Mouse (Mus musculus) hindbrain, postnatal 0 days (tissue): ENCODE data around the gene Bdp1. TPM values are rescaled to one million over a fixed set of nuclear protein-coding genes. Genes with fewer than 3 reads are reported as not detected.
A peak's percentile ranks its signal among the peaks of the same experiment; 100 is the strongest.
"Not testable (repeated sequence)": the region's sequence is repeated elsewhere in the genome, so short reads cannot be mapped to it uniquely, and the experiment has no call there.

Experiments used
- ATAC-seq: fragments of 200-750 bp; cut with Nextera tagmentation; 2 replicates; pipeline ENCODE4 v1.8.0; 2017; ENCODE audit warnings: mild to moderate bottlenecking, moderate TSS enrichment, moderate library complexity
- DNase-seq: peaks from one replicate; pipeline ENCODE4 v3.0.0-alpha.2; 2015; ENCODE audit warnings: low spot score
- H3K27ac ChIP-seq: fragments of 300-500 bp; sonication (generic); 2 replicates; pipeline ENCODE4 v1.5.1; 2014; ENCODE audit warnings: mild to moderate bottlenecking
- H3K27me3 ChIP-seq: fragments of 300-500 bp; sonication (generic); 2 replicates; pipeline ENCODE4 v1.6.1; 2014; ENCODE audit warnings: low read length, mixed read lengths; ENCODE audit not compliant: insufficient read depth
- H3K36me3 ChIP-seq: fragments of 300-500 bp; sonication (generic); 2 replicates; pipeline ENCODE4 v1.6.1; 2014; ENCODE audit warnings: low read length, mixed read lengths; ENCODE audit not compliant: insufficient read depth
- H3K4me1 ChIP-seq: fragments of 300-500 bp; sonication (generic); 2 replicates; pipeline ENCODE4 v1.6.1; 2014; ENCODE audit warnings: antibody characterized with exemption, low read length, mixed read lengths; ENCODE audit not compliant: insufficient read depth
- H3K4me2 ChIP-seq: fragments of 300-500 bp; sonication (generic); 2 replicates; pipeline ENCODE4 v1.6.1; 2014; ENCODE audit warnings: low read depth, mild to moderate bottlenecking, low read length, moderate library complexity, mixed read lengths
- H3K4me3 ChIP-seq: fragments of 300-500 bp; sonication (generic); 2 replicates; pipeline ENCODE4 v1.5.1; 2014; ENCODE audit warnings: low read length
- H3K9ac ChIP-seq: fragments of 300-500 bp; sonication (generic); replicated peaks from 2 replicates; pipeline ENCODE4 v1.6.1; 2014; ENCODE audit warnings: mild to moderate bottlenecking, low read length, moderate library complexity, mixed read lengths
- H3K9me3 ChIP-seq: fragments of 300-500 bp; sonication (generic); 2 replicates; pipeline ENCODE4 v1.6.1; 2016; ENCODE audit warnings: low read length, mixed read lengths
- CTCF ChIP-seq: IDR thresholded peaks from 2 replicates; pipeline ENCODE4 v1.5.1; 2016; ENCODE audit warnings: antibody characterized with exemption, control low read depth, low read depth
- WGBS: fragments of 180-500 bp; shearing (Covaris S2); extraction: QIAGEN DNeasy Blood & Tissue Kit; methylation state at CpG from one replicate; pipeline ENCODE4 v1.1.7; 2014; 5-methylcytosine and 5-hydroxymethylcytosine counted together
- polyA plus RNA-seq: library from polyadenylated mRNA; unstranded; fragments of >200 nt; fragmentation: Nextera tagmentation; extraction: Ambion mirVana; gene quantifications from 2 replicates; pipeline ENCODE4 v1.2.1, GENCODE M21; 2015
- total RNA-seq: library from RNA; depleted of rRNA; stranded (reverse); fragments of >200 nt; gene quantifications from 2 replicates; pipeline ENCODE4 v1.2.3, GENCODE M21; 2014

Bdp1 gene
- total and polyA plus RNA-seq, 2 experiments from 2014 or later, result 16.5 to 17.1 TPM

DNA sequence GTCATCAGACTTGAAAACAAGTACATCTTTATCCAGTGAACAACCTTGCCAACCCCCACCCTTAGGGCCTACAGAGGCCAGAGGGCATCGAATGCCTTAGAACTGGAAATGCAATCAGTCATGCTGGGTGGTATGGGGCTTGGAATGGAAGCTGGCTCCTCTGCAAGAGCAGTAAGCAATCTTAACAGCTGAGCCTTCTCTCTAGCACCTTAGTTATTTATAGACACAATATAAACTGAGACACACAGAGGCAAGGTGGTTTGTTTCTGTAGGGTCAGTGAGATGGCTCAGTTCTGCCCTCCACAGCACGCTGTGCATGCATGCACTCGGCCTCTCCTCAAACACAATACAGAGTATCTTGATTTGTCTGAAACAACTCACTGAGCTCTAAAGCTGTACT lies 39.9 kb downstream of the Bdp1 start:
- Histone ChIP-seq H3K36me3 (peaks cover 51% of the 10 kb centered on the region), H3K27me3 (no peaks in the 10 kb centered on the region), H3K4me1 (no peaks in the 10 kb centered on the region), H3K9ac (no peak overlapping the region), H3K9me3 (no peaks in the 10 kb centered on the region), H3K4me2 (no peak overlapping the region), H3K4me3 (no peak overlapping the region), H3K27ac (no peak overlapping the region)
- ATAC-seq (no peak), DNase-seq (no peak)
- WGBS, result 96% methylated on average over 3 of the region's 3 CpGs
- TF ChIP-seq CTCF, result no peak

DNA sequence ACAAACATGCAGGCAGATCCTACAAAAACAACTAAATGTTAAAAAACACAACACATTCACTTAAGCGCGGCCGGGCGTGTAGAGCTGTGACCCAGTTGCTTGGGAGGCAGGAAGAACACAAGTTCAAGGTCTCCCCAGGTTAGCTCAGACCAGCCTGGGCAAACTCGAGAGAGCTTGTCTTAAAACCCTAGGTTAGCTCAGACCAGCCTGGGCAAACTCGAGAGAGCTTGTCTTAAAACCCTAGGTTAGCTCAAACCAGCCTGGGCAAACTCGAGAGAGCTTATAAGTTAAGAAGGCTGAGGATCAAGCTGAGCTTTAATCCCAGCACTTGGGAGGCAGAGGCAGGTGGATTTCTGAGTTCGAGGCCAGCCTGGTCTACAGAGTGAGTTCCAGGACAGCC lies 46.1 kb downstream of the Bdp1 start:
- ATAC-seq, result not testable (repeated sequence)

DNA sequence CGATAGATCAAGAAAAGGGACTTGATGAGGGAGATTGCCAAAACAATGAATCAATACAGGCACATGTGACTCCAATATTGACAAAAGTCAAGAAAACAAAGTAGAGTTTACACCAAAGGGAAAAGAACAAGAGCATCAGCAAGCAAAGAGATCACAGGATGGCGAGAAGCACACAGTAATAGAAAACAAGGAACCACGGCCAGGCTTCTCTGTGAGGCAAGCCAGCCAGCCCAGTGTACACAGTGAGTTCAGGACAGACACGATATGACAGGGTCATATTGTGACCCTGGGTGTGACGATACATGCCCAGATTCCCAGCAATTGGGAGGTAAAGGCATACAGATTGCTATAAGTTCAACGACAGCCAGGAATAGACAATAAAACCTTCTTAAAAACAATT lies 77.9 kb downstream of the Bdp1 start:
- Histone ChIP-seq H3K9ac (no peak overlapping the region), H3K27ac (no peak overlapping the region), H3K36me3 (peaks cover 53% of the 10 kb centered on the region), H3K9me3 (no peaks in the 10 kb centered on the region), H3K4me2 (no peak overlapping the region), H3K4me1 (no peaks in the 10 kb centered on the region), H3K4me3 (no peak overlapping the region), H3K27me3 (no peaks in the 10 kb centered on the region)
- no peak for TF ChIP-seq CTCF
- 91% methylated on average over 6 of the region's 6 CpGs for WGBS
- DNase-seq, result no peak
- ATAC-seq, result no peak

More for the DNA sequence above, 46.1 kb downstream of the Bdp1 start:
- not testable (repeated sequence) for H3K4me2 ChIP-seq, H3K4me3 ChIP-seq, H3K27ac ChIP-seq, H3K9me3 ChIP-seq, H3K9ac ChIP-seq, H3K27me3 ChIP-seq, DNase-seq, H3K4me1 ChIP-seq
- 97% methylated on average over 8 of the region's 8 CpGs for WGBS
- peaks cover 68% of the 10 kb centered on the region for H3K36me3 ChIP-seq

DNA sequence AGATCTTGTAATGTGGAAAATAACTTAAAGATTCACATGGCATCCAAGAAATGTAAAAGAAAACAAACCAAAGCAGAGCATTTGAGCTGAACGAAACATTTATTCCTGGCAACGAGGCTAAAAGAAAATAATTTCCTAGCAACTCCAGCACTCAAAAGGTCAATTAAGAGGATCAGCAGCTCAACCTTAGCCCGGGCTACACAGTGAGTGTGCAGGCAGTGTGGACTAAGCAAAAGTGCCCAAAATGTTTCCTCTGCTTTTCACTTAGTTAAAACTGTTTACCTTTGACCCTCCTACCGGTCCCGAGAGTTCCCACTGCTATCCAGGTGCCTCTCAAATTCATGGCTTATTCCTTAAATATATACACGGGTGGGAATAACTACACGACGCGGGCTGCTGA lies 87.0 kb downstream of the Bdp1 start:
- Histone ChIP-seq H3K4me1 (peaks cover 6% of the 10 kb centered on the region; the same call in 1 of the 2 replicates), H3K27me3 (no peaks in the 10 kb centered on the region), H3K4me2 (no peak overlapping the region), H3K9ac (no peak overlapping the region), H3K9me3 (no peaks in the 10 kb centered on the region), H3K27ac (no peak overlapping the region), H3K36me3 (peaks cover 12% of the 10 kb centered on the region), H3K4me3 (no peak overlapping the region)
- 91% methylated on average over 9 of the region's 9 CpGs for WGBS
- TF ChIP-seq CTCF, result no peak
- ATAC-seq (no peak), DNase-seq (no peak)

DNA sequence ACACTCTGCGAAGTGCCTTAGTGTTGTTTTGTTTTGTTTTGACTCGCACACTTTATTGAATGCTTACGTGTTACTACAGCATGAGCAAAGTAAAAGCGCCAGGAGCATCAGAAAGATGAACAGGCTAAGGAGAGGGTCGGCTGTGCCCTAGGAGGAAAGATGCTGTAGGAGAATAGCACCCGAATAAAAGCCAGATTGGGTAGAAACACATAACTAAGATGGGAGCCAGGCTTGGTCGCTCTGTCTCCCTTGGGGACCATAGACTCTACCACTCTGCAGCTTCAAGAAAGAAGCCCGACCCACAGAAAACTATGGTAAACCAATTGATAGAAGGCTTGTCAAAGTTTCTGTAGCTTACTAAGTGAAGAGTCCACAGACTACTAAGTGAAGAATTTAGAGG lies 87.9 kb downstream of the Bdp1 start:
- no peak; the same call in 1 of the 2 replicates for ATAC-seq

DNA sequence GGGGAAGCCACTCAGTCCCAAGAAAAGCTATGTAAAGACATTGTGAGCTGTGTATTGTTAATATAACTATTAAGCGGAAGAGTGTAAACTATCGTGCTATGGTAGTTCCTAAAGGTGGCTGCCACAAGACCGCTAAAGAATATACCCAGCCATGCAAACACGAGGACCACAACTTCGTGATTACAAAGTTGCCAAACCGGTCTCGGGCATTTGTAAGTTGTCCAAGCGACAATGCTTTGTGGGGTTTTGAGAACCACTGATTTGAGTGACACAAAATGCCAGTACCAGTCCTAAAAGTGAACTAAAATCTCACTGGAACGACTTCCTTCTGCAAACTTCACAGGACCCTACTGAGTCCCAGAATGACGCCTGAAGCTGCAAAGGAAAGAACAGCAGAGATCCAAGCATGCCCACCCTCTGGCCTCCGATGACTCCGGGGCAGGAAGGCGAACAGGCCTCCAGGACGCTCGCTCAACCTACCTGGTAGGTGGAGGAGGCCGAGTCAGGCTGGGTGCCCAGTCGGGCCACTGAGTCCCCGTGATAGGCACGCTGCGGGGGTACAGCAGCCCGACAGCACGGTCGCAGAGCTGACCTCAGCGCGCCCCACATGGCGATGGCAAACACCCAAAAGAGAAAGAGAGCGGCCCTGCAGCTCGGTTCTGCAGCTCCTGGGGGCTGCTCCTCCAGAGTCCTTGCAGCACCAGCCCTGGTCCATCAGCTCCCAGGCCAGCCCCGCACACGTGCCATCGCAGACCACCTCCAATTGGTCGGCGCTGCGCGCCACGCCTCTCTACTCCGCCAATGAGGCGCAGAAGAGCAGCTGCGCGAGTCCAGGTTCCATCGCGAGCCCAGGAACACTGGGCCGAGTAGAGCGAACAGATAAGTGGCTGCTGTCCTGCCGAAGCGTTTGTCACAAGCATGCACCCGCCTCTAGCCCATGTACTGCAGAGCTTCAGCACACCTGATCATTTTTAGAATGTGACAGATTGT lies 88.7 kb downstream of the Bdp1 start, which contains the start of gene Mccc2:
Gene Mccc2 (minus strand): TSS at position 734 of the 990 bp plus-strand sequence.
- peak; percentile 100 for ATAC-seq
- 4% methylated on average over 46 of the region's 47 CpGs for WGBS
- Histone ChIP-seq H3K9me3 (no peaks in the 10 kb centered on the region), H3K4me3 (peak within 1 kb of the TSS; percentile 66), H3K27me3 (no peaks in the 10 kb centered on the region), H3K36me3 (peaks cover 5% of the 10 kb centered on the region; the same call in 1 of the 2 replicates), H3K27ac (peak within 1 kb of the TSS; percentile 80), H3K4me2 (peak within 1 kb of the TSS; percentile 82), H3K4me1 (peaks cover 6% of the 10 kb centered on the region; the same call in 1 of the 2 replicates), H3K9ac (peak within 1 kb of the TSS; percentile 71)
- peak; percentile 97 for DNase-seq
- TF ChIP-seq CTCF, result no peak

More for the DNA sequence above, 87.9 kb downstream of the Bdp1 start:
- Histone ChIP-seq H3K27me3 (no peaks in the 10 kb centered on the region), H3K9me3 (no peaks in the 10 kb centered on the region), H3K36me3 (peaks cover 9% of the 10 kb centered on the region; the same call in 1 of the 2 replicates), H3K9ac (peak overlapping the region; percentile 71), H3K4me1 (peaks cover 6% of the 10 kb centered on the region; the same call in 1 of the 2 replicates), H3K4me3 (peak overlapping the region; percentile 66), H3K27ac (peak overlapping the region; percentile 80), H3K4me2 (peak overlapping the region; percentile 82)
- no peak for TF ChIP-seq CTCF
- peak; percentile 20 for DNase-seq
- 7% methylated on average over 8 of the region's 8 CpGs for WGBS
